Mouse (Mus musculus): Measurements from ENCODE around the gene Igfbpl1. TPM values are rescaled to one million over a fixed set of nuclear protein-coding genes. Genes with fewer than 3 reads are reported as not detected.
A peak's percentile ranks its signal among the peaks of the same experiment; 100 is the strongest.

The Igfbpl1 gene
- total and polyA plus RNA-seq, 3 experiments: not detected

DNA sequence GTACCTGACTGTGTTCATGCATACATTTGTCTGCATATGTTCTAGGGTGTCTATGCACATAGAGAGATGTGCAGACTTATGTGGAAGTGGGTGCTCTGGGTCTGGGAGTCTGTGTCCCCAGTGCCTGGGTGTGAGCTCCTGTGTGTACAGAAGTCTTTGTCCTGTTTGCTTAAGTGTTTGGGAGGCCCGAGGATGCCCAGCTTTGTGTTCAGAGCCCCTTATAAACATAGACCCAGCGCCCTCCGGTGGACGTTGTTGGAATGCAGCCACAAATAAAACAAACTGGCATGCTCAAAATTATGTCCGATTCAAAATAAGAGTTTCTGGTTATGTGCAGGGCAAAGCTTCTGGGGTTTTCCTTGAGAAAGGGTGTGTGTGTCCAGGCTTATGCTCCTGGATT, 55.1 kb downstream of the Igfbpl1 start:
- no peak overlapping the region for H3K4me3 ChIP-seq (ENCODE audit: control insufficient read depth in 1 of 2, insufficient read depth in 1 of 2, low read depth in 2 of 2, low read length in 2 of 2)
- H3K36me3 ChIP-seq (ENCODE audit: control insufficient read depth in 1 of 2, insufficient read depth in 2 of 2, low read length in 2 of 2): no peaks in the 10 kb centered on the region
- H3K79me2 ChIP-seq (ENCODE audit: control insufficient read depth, insufficient read depth, low read length, poor library complexity): no peaks in the 10 kb centered on the region
- H3K4me1 ChIP-seq (ENCODE audit: control insufficient read depth in 1 of 2, insufficient read depth in 2 of 2, low read length in 2 of 2): no peaks in the 10 kb centered on the region
- no peak overlapping the region for H3K9ac ChIP-seq (ENCODE audit: control insufficient read depth, low read depth, low read length, poor library complexity, severe bottlenecking)
- no peaks in the 10 kb centered on the region for H3K9me3 ChIP-seq (replicated peaks; ENCODE audit: insufficient read depth, low read length)
- H3K27ac ChIP-seq (ENCODE audit: control insufficient read depth, low read depth, low read length): no peak overlapping the region
- H3K27me3 ChIP-seq (ENCODE audit: control insufficient read depth in 1 of 2, insufficient read depth in 2 of 2, low read length in 2 of 2): peaks cover 0 to 4% of the 10 kb centered on the region in 2 experiments; a peak in 2 of 4 replicates
- no peak for TF ChIP-seq TBP (IDR thresholded peaks at IDR 0.05; ENCODE audit: low read depth, low read length)
- peak; percentile 52 to 78 (median 76) for TF ChIP-seq CTCF (IDR thresholded peaks at IDR 0.05 in 2 of 3, conservative IDR thresholded peaks at IDR 0.05 in 1 of 3; ENCODE audit: control insufficient read depth in 1 of 3, insufficient read depth in 1 of 3, low read depth in 2 of 3, low read length in 3 of 3, poor library complexity in 1 of 3, severe bottlenecking in 1 of 3)
- peak; percentile 77 for TF ChIP-seq SMC3 (IDR thresholded peaks at IDR 0.05; ENCODE audit: low read depth, low read length)
- no peak for TF ChIP-seq CHD1 (IDR thresholded peaks at IDR 0.05; ENCODE audit: low read depth, low read length)
- no peak for TF ChIP-seq ZMIZ1 (IDR thresholded peaks at IDR 0.05; ENCODE audit: low read depth, low read length)
- TF ChIP-seq ZC3H11A (IDR thresholded peaks at IDR 0.05; ENCODE audit: low read depth, low read length): peak; percentile 59
- no peak for TF ChIP-seq USF2 (IDR thresholded peaks at IDR 0.05; ENCODE audit: borderline replicate concordance in 1 of 2, insufficient read depth in 1 of 2, low read depth in 1 of 2, low read length in 2 of 2)
- no peak for TF ChIP-seq SIN3A (IDR thresholded peaks at IDR 0.05; ENCODE audit: low read length)
- TF ChIP-seq KAT2A (conservative IDR thresholded peaks at IDR 0.05; ENCODE audit: low read depth, low read length): no peak
- no peak for TF ChIP-seq MAZ (IDR thresholded peaks at IDR 0.05; ENCODE audit: low read depth, low read length)
- TF ChIP-seq POLR2AphosphoS5 (IDR thresholded peaks at IDR 0.05; ENCODE audit: borderline replicate concordance, low read depth, low read length): no peak
- peak; percentile 78 for TF ChIP-seq RAD21 (IDR thresholded peaks at IDR 0.05; ENCODE audit: low read depth, low read length)
- peak; percentile 60 for DNase-seq (ENCODE audit: low read depth, low spot score)

DNA sequence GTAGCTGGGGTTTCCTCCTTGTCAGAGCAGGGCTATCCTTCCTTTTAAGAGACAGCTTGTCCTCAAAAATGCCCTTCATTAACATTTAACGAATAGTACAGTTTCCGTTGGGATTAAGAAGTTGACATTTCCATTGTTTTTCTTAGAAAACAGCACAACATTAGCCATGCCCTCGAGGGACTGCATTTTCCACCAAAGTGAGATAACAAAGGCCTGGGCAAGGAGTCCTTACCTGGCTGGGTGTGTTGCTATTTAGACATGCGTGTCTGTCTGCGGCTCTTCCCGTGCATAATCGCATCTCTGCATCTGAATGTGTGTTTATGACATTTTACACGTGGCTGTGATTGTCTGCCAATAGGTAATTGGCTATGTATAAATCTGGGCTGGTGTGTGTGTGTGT, 55.5 kb downstream of the Igfbpl1 start:
- Histone ChIP-seq H3K36me3 (ENCODE audit: control insufficient read depth in 1 of 2, insufficient read depth in 2 of 2, low read length in 2 of 2) (no peaks in the 10 kb centered on the region), H3K27me3 (ENCODE audit: control insufficient read depth in 1 of 2, insufficient read depth in 2 of 2, low read length in 2 of 2) (peaks cover 0 to 4% of the 10 kb centered on the region in 2 experiments; a peak in 2 of 4 replicates), H3K79me2 (ENCODE audit: control insufficient read depth, insufficient read depth, low read length, poor library complexity) (no peaks in the 10 kb centered on the region), H3K4me3 (ENCODE audit: control insufficient read depth in 1 of 2, insufficient read depth in 1 of 2, low read depth in 2 of 2, low read length in 2 of 2) (no peak overlapping the region), H3K9ac (ENCODE audit: control insufficient read depth, low read depth, low read length, poor library complexity, severe bottlenecking) (no peak overlapping the region), H3K4me1 (ENCODE audit: control insufficient read depth in 1 of 2, insufficient read depth in 2 of 2, low read length in 2 of 2) (no peaks in the 10 kb centered on the region), H3K9me3 (replicated peaks; ENCODE audit: insufficient read depth, low read length) (no peaks in the 10 kb centered on the region), H3K27ac (ENCODE audit: control insufficient read depth, low read depth, low read length) (no peak overlapping the region)
- TF ChIP-seq MEF2A (IDR thresholded peaks at IDR 0.05; ENCODE audit: extremely low read depth, insufficient replicate concordance, low read depth, low read length, poor library complexity, severe bottlenecking) (no peak), NELFE (IDR thresholded peaks at IDR 0.05; ENCODE audit: low read depth, low read length) (no peak), JUND (IDR thresholded peaks at IDR 0.05; ENCODE audit: low read depth, low read length) (no peak), CHD1 (IDR thresholded peaks at IDR 0.05; ENCODE audit: low read depth, low read length) (no peak), TAL1 (IDR thresholded peaks at IDR 0.05; ENCODE audit: low read length) (no peak), SMC3 (IDR thresholded peaks at IDR 0.05; ENCODE audit: low read depth, low read length) (no peak)
- DNase-seq (ENCODE audit: low read depth, low spot score): no peak

Data from MEL (cell line).